Mouse (Mus musculus) brain, embryonic 14.5 days (tissue): ENCODE measurements around the gene Gas7.

Experiments used
- CTCF ChIP-seq: fragments of 200-500 bp; IDR thresholded peaks from 2 replicates; pipeline ENCODE4 v1.5.1; 2012; ENCODE audit warnings: inconsistent platforms, mild to moderate bottlenecking, moderate library complexity, borderline replicate concordance; ENCODE audit not compliant: insufficient read depth, insufficient read length; ENCODE audit errors: extremely low read depth
- POLR2A ChIP-seq: fragments of 200-500 bp; IDR thresholded peaks from 2 replicates; pipeline ENCODE4 v1.6.1; 2012; ENCODE audit warnings: mild to moderate bottlenecking, inconsistent platforms, borderline replicate concordance; ENCODE audit not compliant: poor library complexity, insufficient read depth, insufficient read length, severe bottlenecking; ENCODE audit errors: extremely low read depth

GRCm38 (mm10) chr11:67585629-67586028 lies 130.4 kb downstream of the Gas7 start:
- TF ChIP-seq POLR2A (no peak), CTCF (no peak)
